In the genomic region with DNA sequence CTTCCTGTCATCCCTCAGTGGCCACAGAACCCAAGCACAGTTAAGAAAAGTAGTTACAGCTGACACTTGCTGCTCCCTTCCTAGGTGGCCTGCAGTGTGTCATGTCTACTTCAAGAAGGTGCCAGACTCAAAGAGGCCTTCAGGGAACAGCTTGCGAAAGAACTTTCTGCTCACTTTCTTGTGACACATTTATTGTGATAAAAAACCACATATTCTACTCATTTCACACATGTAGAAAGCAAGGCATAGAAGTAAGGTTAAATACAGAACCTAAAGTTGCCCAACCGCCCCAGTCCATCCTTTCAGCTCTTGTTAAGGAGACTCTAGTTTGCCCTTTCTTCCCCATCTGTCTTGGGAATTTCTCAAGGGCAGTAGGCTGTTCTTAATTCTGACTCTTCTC, we compare ENCODE assay signal across 15 mouse cellular contexts.
"Had no signal": no experiment of that assay in that cellular context is flagged by ENCODE, and none has a peak within 500 bp of the region (broad histone marks: within the 10 kb centered on the region; RNA-seq: fewer than 3 reads in every experiment).

No protein-coding gene starts in this region.

- ATAC-seq: midbrain, embryonic 15.5 days had no signal

- H3K27ac ChIP-seq: layer of hippocampus, adult 2 months; limb, embryonic 13.5 days; liver, embryonic 15.5 days; lung, embryonic 15.5 days; macrophage; midbrain, embryonic 10.5 days; midbrain, embryonic 15.5 days; stomach, embryonic 15.5 days had no signal

- DNase-seq: kidney, adult 18-20 months; kidney, postnatal 10 days; kidney, postnatal 4 days; left cerebral cortex, postnatal 4 days; lung, postnatal 14 days; right cerebral cortex, postnatal 14 days; thymus, adult 2 months had no signal

- H3K9me3 ChIP-seq: limb, embryonic 13.5 days; liver, embryonic 15.5 days; lung, embryonic 15.5 days; midbrain, embryonic 10.5 days; midbrain, embryonic 15.5 days; stomach, embryonic 15.5 days had no signal

- H3K9ac ChIP-seq: limb, embryonic 13.5 days; liver, embryonic 15.5 days; lung, embryonic 15.5 days; midbrain, embryonic 15.5 days; stomach, embryonic 15.5 days had no signal

- H3K4me3 ChIP-seq: layer of hippocampus, adult 2 months; limb, embryonic 13.5 days; liver, embryonic 15.5 days; lung, embryonic 15.5 days; midbrain, embryonic 10.5 days; midbrain, embryonic 15.5 days; stomach, embryonic 15.5 days had no signal

- H3K4me1 ChIP-seq: limb, embryonic 13.5 days; lung, embryonic 15.5 days; midbrain, embryonic 15.5 days; stomach, embryonic 15.5 days had no signal

- H3K27me3 ChIP-seq: limb, embryonic 13.5 days; liver, embryonic 15.5 days; lung, embryonic 15.5 days; midbrain, embryonic 15.5 days; stomach, embryonic 15.5 days had no signal

- H3K4me2 ChIP-seq: limb, embryonic 13.5 days; liver, embryonic 15.5 days; lung, embryonic 15.5 days; midbrain, embryonic 15.5 days; stomach, embryonic 15.5 days had no signal
